Mouse (Mus musculus) CH12.LX (cell line): ENCODE measurements around the gene Map3k14. TPM values are rescaled to one million over a fixed set of nuclear protein-coding genes. Genes with fewer than 3 reads are reported as not detected.

ENCODE experiments used
- DNase-seq: peaks from one replicate; pipeline ENCODE4 v3.0.0-alpha.2; 2013; ENCODE audit errors: extremely low read depth
- H3K27ac ChIP-seq: 2 replicates; pipeline ENCODE4 v1.5.1; 2012; ENCODE audit warnings: low read depth, mild to moderate bottlenecking, control low read depth, moderate library complexity; ENCODE audit not compliant: insufficient read depth
- H3K27me3 ChIP-seq: replicated peaks from 2 replicates; pipeline ENCODE3; 2012; ENCODE audit warnings: inconsistent platforms
- H3K36me3 ChIP-seq, 2 experiments: replicated peaks in 1 of 2; 2 replicates each; pipeline versions ENCODE3 to v1.6.1; 2012; ENCODE audit warnings: inconsistent platforms in 1 of 2, low read length in 1 of 2, mild to moderate bottlenecking in 1 of 2, mixed read lengths in 1 of 2, moderate library complexity in 1 of 2; ENCODE audit not compliant: control insufficient read depth in 1 of 2, insufficient read depth in 1 of 2
- H3K4me1 ChIP-seq, 2 experiments: 2 replicates each; pipeline ENCODE4 v1.6.1; 2012; ENCODE audit warnings: inconsistent platforms in 1 of 2, moderate library complexity in 1 of 2; ENCODE audit not compliant: insufficient read depth in 2 of 2, control insufficient read depth in 1 of 2
- H3K4me2 ChIP-seq: 2 replicates; pipeline ENCODE4 v1.6.1; 2012; ENCODE audit warnings: low read depth, mild to moderate bottlenecking, control low read depth; ENCODE audit not compliant: poor library complexity, insufficient read depth, severe bottlenecking
- H3K4me3 ChIP-seq, 3 experiments: fragments of 150-350 bp in 1 of 3; sonication (generic) in 1 of 3; replicated peaks in 1 of 3; 2 replicates each; pipeline versions ENCODE3 to v1.5.1; 2011 to 2012; ENCODE audit warnings: low read depth in 2 of 3, low read length in 2 of 3, mild to moderate bottlenecking in 2 of 3, moderate library complexity in 2 of 3, control low read depth in 1 of 3, improper control_type of control experiment in 1 of 3, inconsistent platforms in 1 of 3, mixed read lengths in 1 of 3; ENCODE audit not compliant: poor library complexity in 1 of 3
- H3K79me2 ChIP-seq: replicated peaks from 2 replicates; pipeline ENCODE4 v1.6.1; 2012; ENCODE audit warnings: mild to moderate bottlenecking, moderate library complexity; ENCODE audit not compliant: control insufficient read depth, poor library complexity, insufficient read depth, severe bottlenecking; ENCODE audit errors: extremely low read depth
- H3K9ac ChIP-seq: 2 replicates; pipeline ENCODE4 v1.6.1; 2012; ENCODE audit warnings: low read depth, mild to moderate bottlenecking, control low read depth, moderate library complexity; ENCODE audit not compliant: insufficient read depth
- H3K9me3 ChIP-seq: replicated peaks from 2 replicates; pipeline ENCODE3; 2012; ENCODE audit warnings: low read length, inconsistent platforms, mixed read lengths
- BHLHE40 ChIP-seq: IDR thresholded peaks from 2 replicates; pipeline ENCODE4 v1.6.1; 2011; ENCODE audit warnings: mild to moderate bottlenecking, low read depth, low read length, improper control_type of control experiment
- CHD1 ChIP-seq: IDR thresholded peaks from 2 replicates; pipeline ENCODE4 v1.6.1; 2012; ENCODE audit warnings: low read depth, low read length, improper control_type of control experiment, inconsistent platforms
- CTCF ChIP-seq, 2 experiments: IDR thresholded peaks in 1 of 2; conservative IDR thresholded peaks in 1 of 2; 2 replicates each; pipeline ENCODE4 v1.5.1; 2011 to 2012; ENCODE audit warnings: low read depth in 2 of 2, low read length in 2 of 2, improper control_type of control experiment in 1 of 2, inconsistent platforms in 1 of 2, mild to moderate bottlenecking in 1 of 2, moderate library complexity in 1 of 2
- ELF1 ChIP-seq: IDR thresholded peaks from 2 replicates; pipeline ENCODE4 v1.6.1; 2014; ENCODE audit warnings: low read depth, mild to moderate bottlenecking, inconsistent platforms, low read length, improper control_type of control experiment
- ETS1 ChIP-seq: conservative IDR thresholded peaks from 2 replicates; pipeline ENCODE4 v1.6.1; 2012; ENCODE audit warnings: low read depth, mild to moderate bottlenecking, inconsistent platforms, low read length, improper control_type of control experiment, moderate library complexity
- IRF4 ChIP-seq: IDR thresholded peaks from 2 replicates; pipeline ENCODE4 v1.6.1; 2014; ENCODE audit warnings: low read depth, mild to moderate bottlenecking, inconsistent platforms, low read length, improper control_type of control experiment
- JUN ChIP-seq: IDR thresholded peaks from 2 replicates; pipeline ENCODE4 v1.6.1; 2011; ENCODE audit warnings: low read depth, mild to moderate bottlenecking, low read length, improper control_type of control experiment, moderate library complexity; ENCODE audit not compliant: insufficient read depth
- MAFK ChIP-seq: IDR thresholded peaks from 2 replicates; pipeline ENCODE4 v1.6.1; 2011; ENCODE audit warnings: low read length, improper control_type of control experiment; ENCODE audit not compliant: insufficient replicate concordance
- MAZ ChIP-seq: IDR thresholded peaks from 2 replicates; pipeline ENCODE4 v1.6.1; 2012; ENCODE audit warnings: low read depth, mild to moderate bottlenecking, inconsistent platforms, low read length, improper control_type of control experiment, moderate library complexity
- MEF2A ChIP-seq: IDR thresholded peaks from 2 replicates; pipeline ENCODE4 v1.6.1; 2014; ENCODE audit warnings: low read depth, mild to moderate bottlenecking, inconsistent platforms, low read length, improper control_type of control experiment, borderline replicate concordance
- NELFE ChIP-seq: IDR thresholded peaks from 2 replicates; pipeline ENCODE4 v1.6.1; 2011; ENCODE audit warnings: low read depth, low read length, improper control_type of control experiment
- PAX5 ChIP-seq: IDR thresholded peaks from 2 replicates; pipeline ENCODE4 v1.6.1; 2012; ENCODE audit warnings: low read length, inconsistent platforms, mixed read lengths
- POLR2AphosphoS2 ChIP-seq: IDR thresholded peaks from 2 replicates; pipeline ENCODE4 v1.6.1; 2011; ENCODE audit warnings: low read depth, low read length, improper control_type of control experiment
- RAD21 ChIP-seq: IDR thresholded peaks from 2 replicates; pipeline ENCODE4 v1.6.1; 2011; ENCODE audit warnings: low read depth, mild to moderate bottlenecking, low read length, improper control_type of control experiment, moderate library complexity
- RCOR1 ChIP-seq: conservative IDR thresholded peaks from 2 replicates; pipeline ENCODE4 v1.6.1; 2012; ENCODE audit warnings: low read depth, mild to moderate bottlenecking, inconsistent platforms, low read length, improper control_type of control experiment
- SIN3A ChIP-seq: IDR thresholded peaks from 2 replicates; pipeline ENCODE4 v1.6.1; 2012; ENCODE audit warnings: low read length, improper control_type of control experiment, inconsistent platforms
- SMC3 ChIP-seq: IDR thresholded peaks from 2 replicates; pipeline ENCODE4 v1.6.1; 2011; ENCODE audit warnings: low read depth, low read length, improper control_type of control experiment
- ZC3H11A ChIP-seq: IDR thresholded peaks from 2 replicates; pipeline ENCODE4 v1.6.1; 2012; ENCODE audit warnings: low read depth, mild to moderate bottlenecking, inconsistent platforms, low read length, improper control_type of control experiment
- ZNF384 ChIP-seq: IDR thresholded peaks from 2 replicates; pipeline ENCODE4 v1.6.1; 2012; ENCODE audit warnings: low read depth, low read length, improper control_type of control experiment, inconsistent platforms
- dilution Hi-C: fragments of 300-500 bp; cut with MboI; formaldehyde crosslinking; loops from 2 replicates; pipeline ENCODE4 v1.14.3; 2020; ENCODE audit warnings: low sequenced_read_pairs; ENCODE audit not compliant: extremely low pct_unique_long_range_greater_than_20kb, extremely low pct_ligation_motif_present
- in situ Hi-C: fragments of 300-500 bp; cut with MboI; formaldehyde crosslinking; loops from 3 replicates; pipeline ENCODE4 v1.14.3; 2019; ENCODE audit warnings: low sequenced_read_pairs, low pct_ligation_motif_present, low pct_unique_long_range_greater_than_20kb, mixed read lengths
- polyA plus RNA-seq: library from polyadenylated mRNA; unstranded; fragments of >175 nt; gene quantifications from 2 replicates; pipeline ENCODE4 v1.2.1, GENCODE M21; 2012; ENCODE audit warnings: low read depth; ENCODE audit not compliant: insufficient read length
- total RNA-seq, 2 experiments: library from RNA; depleted of rRNA; stranded (reverse); fragments of 300-350 nt in 1 of 2; fragments of >200 nt in 1 of 2; gene quantifications; 2 replicates each; pipeline ENCODE4 v1.2.3; 2012 to 2014

Gene Map3k14
- total and polyA plus RNA-seq, 3 experiments, result 4.5 to 11.2 (median 9.9) TPM

GRCm38 (mm10) chr11:103260515-103261192 is 6.6 kb downstream of the Map3k14 start:
- TF ChIP-seq MAZ, result no peak
- no peak for TF ChIP-seq MEF2A
- TF ChIP-seq CTCF (conservative IDR thresholded peaks at IDR 0.05 in 1 of 2, IDR thresholded peaks at IDR 0.05 in 1 of 2; ENCODE audit: low read depth in 2 of 2, low read length in 2 of 2), result no peak
- TF ChIP-seq RAD21, result no peak
- TF ChIP-seq CHD1, result no peak
- 0 out of 2 replicates have a peak, but pooled peaks have one; percentile 10 for TF ChIP-seq IRF4
- TF ChIP-seq SIN3A, result no peak
- TF ChIP-seq ETS1, result peak; percentile 14; the same call in 1 of the 2 replicates
- TF ChIP-seq SMC3, result no peak
- no peak for TF ChIP-seq MAFK
- TF ChIP-seq POLR2AphosphoS2, result no peak
- TF ChIP-seq BHLHE40, result no peak
- H3K79me2 ChIP-seq, result peaks cover 36% of the 10 kb centered on the region
- in situ Hi-C loops, result no loop called here
- no peaks in the 10 kb centered on the region for H3K9me3 ChIP-seq
- no peak for DNase-seq
- H3K4me2 ChIP-seq, result no peak overlapping the region
- H3K4me3 ChIP-seq, result no peak overlapping the region
- peaks cover 50 to 87% of the 10 kb centered on the region in 2 experiments for H3K4me1 ChIP-seq
- H3K9ac ChIP-seq, result no peak overlapping the region
- H3K27ac ChIP-seq, result no peak overlapping the region
- no peaks in the 10 kb centered on the region for H3K27me3 ChIP-seq
- H3K36me3 ChIP-seq, result peaks cover 0 to 28% of the 10 kb centered on the region in 2 experiments
- dilution Hi-C loops, result no loop called here

GRCm38 (mm10) chr11:103260034-103260433 is 7.2 kb downstream of the Map3k14 start:
- no peaks in the 10 kb centered on the region for H3K27me3 ChIP-seq
- TF ChIP-seq POLR2AphosphoS2 (no peak), MAZ (no peak), MAFK (no peak), SIN3A (no peak), NELFE (no peak), CTCF (conservative IDR thresholded peaks at IDR 0.05 in 1 of 2, IDR thresholded peaks at IDR 0.05 in 1 of 2; ENCODE audit: low read depth in 2 of 2, low read length in 2 of 2) (no peak), ELF1 (no peak), PAX5 (no peak), ZNF384 (no peak), ZC3H11A (no peak), JUN (no peak), RCOR1 (no peak)
- H3K4me1 ChIP-seq, result peaks cover 56 to 90% of the 10 kb centered on the region in 2 experiments
- peaks cover 0 to 30% of the 10 kb centered on the region in 2 experiments for H3K36me3 ChIP-seq
- H3K79me2 ChIP-seq, result peaks cover 31% of the 10 kb centered on the region
- no peak overlapping the region for H3K4me2 ChIP-seq
- H3K9me3 ChIP-seq, result no peaks in the 10 kb centered on the region
- DNase-seq, result no peak
- dilution Hi-C loops, result no loop called here
- H3K27ac ChIP-seq, result no peak overlapping the region
- in situ Hi-C loops, result no loop called here
- H3K4me3 ChIP-seq, result no peak overlapping the region
- H3K9ac ChIP-seq, result no peak overlapping the region
